Mouse (Mus musculus) heart, embryonic 13.5 days (tissue): ENCODE results near the gene Flrt2. TPM values are rescaled to one million over a fixed set of nuclear protein-coding genes. Genes with fewer than 3 reads are reported as not detected.
A peak's percentile ranks its signal among the peaks of the same experiment; 100 is the strongest.

Experiments used
- ATAC-seq: fragments of 200-750 bp; cut with Nextera tagmentation; 2 replicates; pipeline ENCODE4 v1.8.0; 2017; ENCODE audit warnings: moderate TSS enrichment; ENCODE audit not compliant: insufficient number of reproducible peaks, low FRiP score, low TSS enrichment; ENCODE audit errors: extremely low read depth
- H3K27ac ChIP-seq: fragments of 300-500 bp; sonication (generic); replicated peaks from 2 replicates; pipeline ENCODE4 v1.5.1; 2015; ENCODE audit warnings: moderate library complexity, mild to moderate bottlenecking, inconsistent platforms
- H3K27me3 ChIP-seq: fragments of 300-500 bp; sonication (generic); replicated peaks from 2 replicates; pipeline ENCODE4 v1.6.1; 2015; ENCODE audit warnings: mild to moderate bottlenecking, inconsistent platforms
- H3K36me3 ChIP-seq: fragments of 300-500 bp; sonication (generic); 2 replicates; pipeline ENCODE4 v1.6.1; 2015; ENCODE audit warnings: mild to moderate bottlenecking, inconsistent platforms
- H3K4me1 ChIP-seq: fragments of 300-500 bp; sonication (generic); 2 replicates; pipeline ENCODE4 v1.6.1; 2015; ENCODE audit warnings: inconsistent platforms
- H3K4me2 ChIP-seq: fragments of 300-500 bp; sonication (generic); 2 replicates; pipeline ENCODE4 v1.6.1; 2015; ENCODE audit warnings: inconsistent platforms, mild to moderate bottlenecking, moderate library complexity
- H3K4me3 ChIP-seq: fragments of 300-500 bp; sonication (generic); 2 replicates; pipeline ENCODE4 v1.5.1; 2015; ENCODE audit warnings: moderate library complexity, mild to moderate bottlenecking, inconsistent platforms
- H3K9ac ChIP-seq: fragments of 300-500 bp; sonication (generic); 2 replicates; pipeline ENCODE4 v1.6.1; 2015; ENCODE audit warnings: inconsistent platforms, mild to moderate bottlenecking, moderate library complexity
- H3K9me3 ChIP-seq: fragments of 300-500 bp; sonication (generic); 2 replicates; pipeline ENCODE4 v1.6.1; 2016; ENCODE audit warnings: inconsistent platforms
- WGBS: fragments of 180-500 bp; shearing (Covaris S2); methylation state at CpG from one replicate; pipeline ENCODE4 v1.1.7; 2015; ENCODE audit warnings: mixed read lengths; 5-methylcytosine and 5-hydroxymethylcytosine counted together
- polyA plus RNA-seq: library from polyadenylated mRNA; unstranded; fragments of >200 nt; fragmentation: Nextera tagmentation; extraction: Ambion mirVana; gene quantifications from 2 replicates; pipeline ENCODE4 v1.2.1, GENCODE M21; 2015

Flrt2 gene
- polyA plus RNA-seq, 1 experiment from 2014 or later, result 26.5 TPM

- ATAC-seq, result no peak
- H3K27ac ChIP-seq, result peak overlapping the region; percentile 97
- WGBS, result 0% methylated on average over 8 of the region's 8 CpGs
- H3K36me3 ChIP-seq, result no peaks in the 10 kb centered on the region
- no peaks in the 10 kb centered on the region for H3K27me3 ChIP-seq
- H3K4me2 ChIP-seq, result peak overlapping the region; percentile 86
- no peaks in the 10 kb centered on the region for H3K9me3 ChIP-seq
- peak overlapping the region; percentile 97 for H3K9ac ChIP-seq
- H3K4me3 ChIP-seq, result peak overlapping the region; percentile 77
- peaks cover 30% of the 10 kb centered on the region for H3K4me1 ChIP-seq
Measured at GRCm38 (mm10) chr12:95694507-95694906, 2.5 kb downstream of the Flrt2 start.

- WGBS, result under 1% methylated on average over 65 of the region's 68 CpGs
- no peaks in the 10 kb centered on the region for H3K9me3 ChIP-seq
- H3K27ac ChIP-seq, result peak overlapping the region; percentile 97
- H3K9ac ChIP-seq, result peak overlapping the region; percentile 97
- no peaks in the 10 kb centered on the region for H3K27me3 ChIP-seq
- H3K36me3 ChIP-seq, result no peaks in the 10 kb centered on the region
- peak; percentile 68 for ATAC-seq
- peak overlapping the region; percentile 86 for H3K4me2 ChIP-seq
- peaks cover 37% of the 10 kb centered on the region for H3K4me1 ChIP-seq
- H3K4me3 ChIP-seq, result peak overlapping the region; percentile 77
Measured at GRCm38 (mm10) chr12:95694991-95695833, 3.2 kb downstream of the Flrt2 start.

- ATAC-seq, result no peak
- H3K9me3 ChIP-seq, result no peaks in the 10 kb centered on the region
- peaks cover 45% of the 10 kb centered on the region for H3K4me1 ChIP-seq
- H3K27ac ChIP-seq, result peak overlapping the region; percentile 97
- H3K27me3 ChIP-seq, result no peaks in the 10 kb centered on the region
- no peaks in the 10 kb centered on the region for H3K36me3 ChIP-seq
- under 1% methylated on average over 28 of the region's 28 CpGs for WGBS
- peak overlapping the region; percentile 86 for H3K4me2 ChIP-seq
- peak overlapping the region; percentile 77 for H3K4me3 ChIP-seq
- peak overlapping the region; percentile 97 for H3K9ac ChIP-seq
Measured at GRCm38 (mm10) chr12:95695834-95696521, 4.0 kb downstream of the Flrt2 start.

GRCm38 (mm10) chr12:95696522-95697025 is 4.5 kb downstream of the Flrt2 start:
- peak overlapping the region; percentile 77 for H3K4me3 ChIP-seq
- 4% methylated on average over 6 of the region's 6 CpGs for WGBS
- peak overlapping the region; percentile 86 for H3K4me2 ChIP-seq
- no peak for ATAC-seq
- H3K36me3 ChIP-seq, result no peaks in the 10 kb centered on the region
- H3K27me3 ChIP-seq, result no peaks in the 10 kb centered on the region
- peaks cover 44% of the 10 kb centered on the region for H3K4me1 ChIP-seq
- H3K9ac ChIP-seq, result peak overlapping the region; percentile 97
- peak overlapping the region; percentile 97 for H3K27ac ChIP-seq
- no peaks in the 10 kb centered on the region for H3K9me3 ChIP-seq

- ATAC-seq, result no peak
- H3K4me3 ChIP-seq, result peak overlapping the region; percentile 77
- H3K9me3 ChIP-seq, result no peaks in the 10 kb centered on the region
- WGBS, result 37% methylated on average over 1 of the region's 1 CpGs
- H3K36me3 ChIP-seq, result no peaks in the 10 kb centered on the region
- peak overlapping the region; percentile 97; the same call in 1 of the 2 replicates for H3K27ac ChIP-seq
- H3K4me2 ChIP-seq, result peak overlapping the region; percentile 86
- H3K9ac ChIP-seq, result peak overlapping the region; percentile 97
- H3K4me1 ChIP-seq, result peaks cover 47% of the 10 kb centered on the region
- no peaks in the 10 kb centered on the region for H3K27me3 ChIP-seq
Measured at GRCm38 (mm10) chr12:95698556-95698955, 6.5 kb downstream of the Flrt2 start.

GRCm38 (mm10) chr12:95700746-95701145 is 8.7 kb downstream of the Flrt2 start:
- Histone ChIP-seq H3K9me3 (no peaks in the 10 kb centered on the region), H3K27me3 (no peaks in the 10 kb centered on the region), H3K4me3 (0 out of 2 replicates have a peak overlapping the region, but pooled peaks have one; percentile 8), H3K9ac (no peak overlapping the region), H3K36me3 (0 out of 2 replicates have a peak, but pooled peaks cover 3% of the 10 kb centered on the region), H3K4me2 (peak overlapping the region; percentile 42), H3K27ac (peak overlapping the region; percentile 64), H3K4me1 (peaks cover 52% of the 10 kb centered on the region)
- WGBS, result 9% methylated on average over 2 of the region's 2 CpGs
- ATAC-seq, result no peak

GRCm38 (mm10) chr12:95701580-95701979 is 9.6 kb downstream of the Flrt2 start:
- Histone ChIP-seq H3K27ac (no peak overlapping the region), H3K9ac (no peak overlapping the region), H3K4me1 (peaks cover 52% of the 10 kb centered on the region)

GRCm38 (mm10) chr12:95705006-95705405 is 13.0 kb downstream of the Flrt2 start:
- no peak overlapping the region for H3K27ac ChIP-seq
- H3K27me3 ChIP-seq, result no peaks in the 10 kb centered on the region
- WGBS, result 86% methylated on average over 3 of the region's 3 CpGs
- no peak overlapping the region for H3K4me2 ChIP-seq
- no peak overlapping the region for H3K9ac ChIP-seq
- H3K9me3 ChIP-seq, result no peaks in the 10 kb centered on the region
- peaks cover 14% of the 10 kb centered on the region for H3K36me3 ChIP-seq
- no peak for ATAC-seq
- peaks cover 32% of the 10 kb centered on the region for H3K4me1 ChIP-seq
- no peak overlapping the region for H3K4me3 ChIP-seq

More at GRCm38 (mm10) chr12:95701580-95701979, 9.6 kb downstream of the Flrt2 start:
- peaks cover 5% of the 10 kb centered on the region; the same call in 1 of the 2 replicates for H3K36me3 ChIP-seq
- H3K4me3 ChIP-seq, result no peak overlapping the region
- H3K9me3 ChIP-seq, result no peaks in the 10 kb centered on the region
- no peaks in the 10 kb centered on the region for H3K27me3 ChIP-seq
- no peak for ATAC-seq
- H3K4me2 ChIP-seq, result no peak overlapping the region

- H3K27ac ChIP-seq, result no peak overlapping the region
- no peak overlapping the region for H3K4me2 ChIP-seq
- H3K36me3 ChIP-seq, result peaks cover 8% of the 10 kb centered on the region
- no peaks in the 10 kb centered on the region for H3K9me3 ChIP-seq
- ATAC-seq, result no peak
- WGBS, result 87% methylated on average over 2 of the region's 2 CpGs
- H3K4me3 ChIP-seq, result no peak overlapping the region
- H3K27me3 ChIP-seq, result no peaks in the 10 kb centered on the region
- no peak overlapping the region for H3K9ac ChIP-seq
- H3K4me1 ChIP-seq, result peaks cover 16% of the 10 kb centered on the region
Measured at GRCm38 (mm10) chr12:95723265-95723664, 31.2 kb downstream of the Flrt2 start.

- no peak overlapping the region for H3K4me3 ChIP-seq
- no peaks in the 10 kb centered on the region for H3K27me3 ChIP-seq
- 3% methylated on average over 1 of the region's 1 CpGs for WGBS
- no peak for ATAC-seq
- peaks cover 17% of the 10 kb centered on the region for H3K36me3 ChIP-seq
- no peak overlapping the region for H3K4me2 ChIP-seq
- peaks cover 75% of the 10 kb centered on the region for H3K4me1 ChIP-seq
- no peaks in the 10 kb centered on the region for H3K9me3 ChIP-seq
- peak overlapping the region; percentile 3; the same call in 1 of the 2 replicates for H3K27ac ChIP-seq
- no peak overlapping the region for H3K9ac ChIP-seq
Measured at GRCm38 (mm10) chr12:95734075-95734474, 42.0 kb downstream of the Flrt2 start.

- peak overlapping the region; percentile 64 for H3K9ac ChIP-seq
Measured at GRCm38 (mm10) chr12:95737571-95737970, 45.5 kb downstream of the Flrt2 start.

More at GRCm38 (mm10) chr12:95737571-95737970, 45.5 kb downstream of the Flrt2 start:
- H3K9me3 ChIP-seq, result no peaks in the 10 kb centered on the region
- H3K4me2 ChIP-seq, result peak overlapping the region; percentile 52
- peak overlapping the region; percentile 31 for H3K4me3 ChIP-seq
- H3K4me1 ChIP-seq, result peaks cover 55% of the 10 kb centered on the region
- no peak for ATAC-seq
- WGBS, result 35% methylated on average over 8 of the region's 8 CpGs
- H3K27me3 ChIP-seq, result no peaks in the 10 kb centered on the region
- H3K27ac ChIP-seq, result peak overlapping the region; percentile 29; the same call in 1 of the 2 replicates
- H3K36me3 ChIP-seq, result peaks cover 29% of the 10 kb centered on the region
